Mouse (Mus musculus) 3T3-L1 (cell line): ENCODE results near the gene Ublcp1.

Experiments used
- DNase-seq: peaks from one replicate; pipeline ENCODE4 v3.0.0-alpha.2; 2015; ENCODE audit warnings: low read depth, low spot score

Gene Ublcp1

DNA sequence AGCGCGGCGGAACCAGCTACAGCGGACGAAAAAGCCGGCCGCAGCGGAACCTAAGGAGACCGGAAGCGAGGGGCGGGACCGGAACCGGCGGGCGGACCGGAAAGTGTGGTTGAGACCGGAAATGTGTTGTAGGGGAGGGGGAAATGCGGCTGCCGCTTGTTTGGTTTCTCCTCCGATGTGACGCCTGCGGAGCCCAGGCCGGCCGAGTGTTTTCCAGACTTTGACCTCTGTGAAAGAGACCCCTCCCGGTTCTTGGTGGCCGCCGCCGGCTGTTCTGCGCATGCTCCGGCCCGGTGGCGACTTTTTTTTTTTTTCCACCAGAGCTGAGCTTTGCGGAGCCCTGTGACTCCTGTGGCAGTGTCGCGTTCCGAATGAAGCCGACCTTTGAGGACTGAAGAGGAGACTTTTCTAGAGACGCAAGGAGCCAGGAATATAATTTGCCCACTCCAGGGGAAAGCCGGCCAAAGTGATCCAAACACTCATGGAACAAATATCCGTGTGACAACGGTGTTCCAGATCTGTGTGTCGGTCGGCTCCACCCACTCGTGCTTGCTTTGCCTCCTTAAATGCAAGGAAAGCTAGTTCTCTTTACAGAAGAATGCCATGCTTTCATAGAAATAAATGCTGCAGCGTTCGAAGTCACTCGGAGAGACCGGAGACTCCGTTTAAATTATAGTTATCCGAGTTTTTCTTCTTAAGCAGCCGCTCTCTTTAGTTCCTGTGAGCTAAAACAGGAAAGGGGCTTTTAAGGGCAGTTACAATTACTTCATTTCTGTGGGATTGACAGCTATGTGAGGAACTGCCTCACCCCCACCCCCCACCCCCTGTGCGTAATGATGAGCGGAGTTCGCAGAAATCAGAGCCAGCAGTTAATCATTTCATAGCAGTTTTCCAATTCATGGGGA is at the start of gene Ublcp1:
Gene Ublcp1 (minus strand): TSS at position 67 of the 905 bp plus-strand sequence.
- DNase-seq = peak; percentile 91

- DNase-seq = peak; percentile 43
Measured at GRCm38 (mm10) chr11:44519096-44519949, 49.0 kb upstream of the Ublcp1 start.

- peak; percentile 50 for DNase-seq
Measured at GRCm38 (mm10) chr11:44518281-44519095, 48.2 kb upstream of the Ublcp1 start, which contains the start of gene Rnf145. Gene Rnf145 (plus strand): TSS chr11:44518964.

DNA sequence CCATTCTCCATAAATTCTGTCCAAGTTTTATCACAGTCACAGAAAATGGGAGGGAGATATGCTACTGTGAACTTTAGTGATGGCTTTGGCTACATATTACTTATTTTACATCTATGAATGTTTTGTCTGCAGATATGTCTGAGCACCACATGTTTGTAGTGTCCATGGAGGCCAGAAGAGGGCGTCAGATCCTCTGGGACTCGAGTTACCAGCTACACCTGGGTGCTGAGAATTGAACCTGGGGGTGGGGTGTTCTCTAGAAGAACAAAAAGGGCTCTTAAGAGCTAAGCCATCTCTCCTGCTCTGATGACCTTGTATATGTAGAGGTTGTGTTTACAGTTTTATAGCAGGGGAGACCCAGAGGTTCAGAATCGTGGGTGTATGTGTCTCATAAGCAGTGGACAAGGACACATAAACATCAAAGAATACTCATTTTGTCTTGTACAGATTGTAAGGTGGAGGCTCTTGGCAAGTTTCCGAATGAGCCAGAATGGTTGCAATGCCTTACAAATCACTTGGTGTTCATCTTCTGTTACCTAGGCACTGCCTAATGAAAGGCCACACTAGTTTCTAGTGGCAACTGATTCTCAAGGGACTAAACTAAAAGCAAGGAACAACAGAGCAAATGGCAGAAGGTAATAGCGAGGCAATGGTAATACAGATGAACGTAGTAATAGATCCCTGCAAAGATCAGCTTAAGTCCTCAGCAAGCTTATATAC is 47.4 kb upstream of the Ublcp1 start:
- peak; percentile 12 for DNase-seq

- DNase-seq = no peak
Measured at GRCm38 (mm10) chr11:44516362-44516761, 46.1 kb upstream of the Ublcp1 start.

- DNase-seq = no peak
Measured at GRCm38 (mm10) chr11:44514666-44515065, 44.4 kb upstream of the Ublcp1 start.

DNA sequence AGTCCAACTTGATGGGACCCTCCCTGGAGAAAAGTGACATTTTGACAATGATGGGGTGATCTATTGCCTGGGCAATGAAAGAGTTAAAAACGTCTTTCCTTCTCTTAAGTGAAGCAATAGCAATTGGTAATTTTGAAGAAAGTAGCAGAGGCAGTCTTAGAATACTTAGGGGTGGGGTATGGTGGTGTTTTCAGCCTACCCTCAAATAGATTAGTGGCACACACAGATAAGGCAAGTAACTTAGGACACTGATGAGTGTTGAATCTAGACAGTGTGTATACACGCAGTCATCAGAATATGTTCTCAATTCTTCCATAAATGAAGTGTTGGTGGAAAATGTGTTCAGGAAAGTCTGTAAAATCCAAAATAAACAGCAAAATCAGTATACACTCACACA is 42.7 kb upstream of the Ublcp1 start:
- DNase-seq = no peak

GRCm38 (mm10) chr11:44512044-44513025 is 42.0 kb upstream of the Ublcp1 start:
- DNase-seq = no peak

- DNase-seq = no peak
Measured at GRCm38 (mm10) chr11:44510371-44510770, 40.1 kb upstream of the Ublcp1 start.

DNA sequence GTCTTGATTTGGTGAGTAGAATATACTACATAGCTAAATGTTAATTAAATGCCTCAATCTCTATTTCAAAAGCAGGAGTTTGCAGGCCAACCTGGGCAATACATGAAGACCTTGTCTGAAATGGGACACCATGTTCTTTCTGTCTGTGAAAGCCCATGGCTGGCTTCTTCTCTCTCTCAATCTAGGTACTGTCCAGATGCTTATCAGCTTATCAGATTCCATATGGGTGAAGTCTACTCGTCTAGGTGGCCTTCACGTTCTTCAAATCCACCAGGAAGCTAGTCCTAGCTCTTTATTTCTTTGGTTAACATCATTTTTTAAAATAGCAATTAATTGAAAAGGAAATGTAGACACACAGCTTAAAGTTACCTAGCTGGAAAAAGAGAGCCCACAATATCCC is 39.6 kb upstream of the Ublcp1 start:
- DNase-seq = no peak

DNA sequence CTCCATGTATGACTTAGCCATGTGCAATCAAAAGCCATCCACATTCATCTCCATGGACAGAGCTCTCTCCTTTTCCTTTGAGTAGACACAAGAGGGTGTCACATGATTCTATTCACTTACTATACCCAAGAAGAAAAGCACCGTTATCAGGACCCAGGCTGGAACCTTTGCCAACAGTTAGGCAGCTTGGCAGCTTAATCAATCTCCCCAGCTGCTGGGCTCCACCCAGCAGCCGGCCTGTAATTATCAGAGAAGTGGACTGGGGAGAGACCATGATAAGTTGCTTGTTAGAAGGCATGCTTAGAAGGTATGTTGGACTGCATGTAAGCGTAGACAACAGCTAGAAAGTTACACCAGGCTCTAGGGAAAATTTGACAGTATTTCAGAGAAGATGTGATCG is 38.6 kb upstream of the Ublcp1 start:
- no peak for DNase-seq

- no peak for DNase-seq
Measured at GRCm38 (mm10) chr11:44504761-44505160, 34.5 kb upstream of the Ublcp1 start.

GRCm38 (mm10) chr11:44504146-44504545 is 33.8 kb upstream of the Ublcp1 start:
- DNase-seq = no peak

GRCm38 (mm10) chr11:44502931-44503330 is 32.6 kb upstream of the Ublcp1 start:
- DNase-seq = no peak

GRCm38 (mm10) chr11:44501477-44501876 is 31.2 kb upstream of the Ublcp1 start:
- no peak for DNase-seq

DNA sequence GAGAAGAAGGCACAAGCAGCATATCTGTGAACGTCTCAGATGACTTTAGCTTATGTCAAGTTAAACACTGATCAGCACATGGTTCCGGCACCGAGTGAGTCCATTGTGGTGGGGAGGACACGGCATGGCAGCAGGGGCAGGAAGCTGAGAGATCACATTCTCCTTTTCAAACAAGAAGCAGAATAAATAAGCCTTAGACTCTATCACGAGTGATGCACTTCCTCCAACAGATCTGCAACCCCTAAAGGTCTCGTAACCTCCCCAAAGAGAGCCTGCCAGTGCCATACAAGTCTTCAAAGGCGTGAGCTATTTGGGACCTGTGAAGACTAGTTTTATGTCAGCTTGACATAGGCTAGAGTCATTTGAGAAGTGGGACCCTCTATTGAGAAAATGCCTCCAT is 30.7 kb upstream of the Ublcp1 start:
- DNase-seq = no peak

DNA sequence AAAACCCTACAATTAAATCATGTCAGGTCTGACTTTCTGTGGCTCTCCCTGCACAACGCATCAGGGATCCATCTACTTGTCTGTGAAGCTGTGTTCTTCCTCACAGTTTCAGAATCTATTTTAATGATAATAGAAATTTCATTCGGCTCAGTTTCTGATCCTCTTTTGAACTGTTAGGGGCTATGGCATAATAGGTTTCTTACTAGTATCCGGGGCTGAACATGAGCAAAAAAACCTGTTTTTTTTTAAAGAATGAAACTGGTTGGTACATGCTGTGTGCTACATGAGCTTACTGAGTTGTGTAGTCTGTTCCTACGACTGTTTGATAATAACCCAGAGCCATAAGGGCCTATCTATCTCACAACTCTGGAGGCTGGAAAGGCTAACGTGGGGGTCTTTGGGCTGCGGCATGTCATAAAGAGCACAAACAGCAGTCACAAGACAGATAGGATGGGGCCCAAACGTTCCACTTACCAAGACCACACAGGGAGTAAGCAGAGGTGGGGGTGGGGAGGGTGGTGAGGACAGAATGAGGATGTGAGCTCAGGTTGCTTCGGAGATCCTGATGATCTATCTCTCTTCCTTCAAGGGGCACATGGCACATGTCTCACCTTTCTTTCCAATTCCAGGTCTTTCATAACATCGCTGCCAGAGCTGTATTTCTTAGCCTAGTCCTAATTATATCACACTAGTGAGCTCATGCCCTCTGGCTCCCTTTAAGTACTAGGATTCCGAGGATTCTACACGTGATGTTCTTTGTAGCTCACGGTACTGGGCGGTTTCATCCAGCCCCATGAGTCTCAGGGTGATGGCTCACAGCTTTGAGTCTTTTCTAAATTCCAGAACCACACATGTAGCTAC is 28.3 kb upstream of the Ublcp1 start:
- DNase-seq = no peak

DNA sequence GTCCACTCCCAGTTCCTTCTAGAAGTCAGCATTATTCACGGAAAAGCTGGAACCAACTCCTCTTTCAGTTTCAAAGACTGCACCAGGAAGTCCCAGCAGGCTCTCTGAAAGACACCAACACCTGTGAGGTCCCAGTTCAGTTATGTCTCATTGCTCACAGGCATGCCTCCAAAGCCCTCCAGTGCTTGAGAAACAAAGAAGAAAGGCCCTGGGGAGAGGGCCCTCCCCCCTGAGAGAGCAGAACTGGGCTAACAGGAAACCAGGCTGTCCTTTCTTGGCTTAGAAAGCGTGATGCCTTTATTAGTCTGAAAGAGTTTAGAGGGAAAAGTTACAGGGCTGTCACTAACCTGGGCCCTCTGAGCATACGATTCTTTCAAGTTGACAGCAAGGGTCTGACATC is 25.9 kb upstream of the Ublcp1 start:
- no peak for DNase-seq
